Mouse (Mus musculus) liver, postnatal 0 days (tissue): ENCODE measurements around the gene Rufy1. TPM values are rescaled to one million over a fixed set of nuclear protein-coding genes. Genes with fewer than 3 reads are reported as not detected.

Source experiments
- ATAC-seq: fragments of 200-750 bp; cut with Nextera tagmentation; 2 replicates; pipeline ENCODE4 v1.8.0; 2017; ENCODE audit warnings: mild to moderate bottlenecking, moderate library complexity
- DNase-seq: peaks from one replicate; pipeline ENCODE4 v3.0.0-alpha.2; 2016
- H3K27ac ChIP-seq: fragments of 300-500 bp; sonication (generic); 2 replicates; pipeline ENCODE4 v1.5.1; 2014; ENCODE audit warnings: antibody characterized with exemption, moderate library complexity, mild to moderate bottlenecking, low read depth
- H3K27me3 ChIP-seq: fragments of 300-500 bp; sonication (generic); 2 replicates; pipeline ENCODE4 v1.6.1; 2014; ENCODE audit warnings: low read length, control low read depth, mixed read lengths; ENCODE audit not compliant: insufficient read depth
- H3K36me3 ChIP-seq: fragments of 300-500 bp; sonication (generic); replicated peaks from 2 replicates; pipeline ENCODE4 v1.6.1; 2014; ENCODE audit warnings: mild to moderate bottlenecking, control low read depth, low read length, moderate library complexity, mixed read lengths; ENCODE audit not compliant: insufficient read depth
- H3K4me1 ChIP-seq: fragments of 300-500 bp; sonication (generic); 2 replicates; pipeline ENCODE4 v1.6.1; 2014; ENCODE audit warnings: antibody characterized with exemption, mild to moderate bottlenecking, control low read depth; ENCODE audit not compliant: insufficient read depth
- H3K4me2 ChIP-seq: fragments of 300-500 bp; sonication (generic); 2 replicates; pipeline ENCODE4 v1.6.1; 2014; ENCODE audit warnings: low read depth, mild to moderate bottlenecking, low read length, moderate library complexity, mixed read lengths
- H3K4me3 ChIP-seq: fragments of 300-500 bp; sonication (generic); 2 replicates; pipeline ENCODE4 v1.5.1; 2014; ENCODE audit warnings: low read depth, low read length
- H3K9ac ChIP-seq: fragments of 300-500 bp; sonication (generic); replicated peaks from 2 replicates; pipeline ENCODE4 v1.6.1; 2014; ENCODE audit warnings: mild to moderate bottlenecking, moderate library complexity
- H3K9me3 ChIP-seq: fragments of 300-500 bp; sonication (generic); 2 replicates; pipeline ENCODE4 v1.6.1; 2016; ENCODE audit warnings: mild to moderate bottlenecking, control low read depth, low read length, mixed read lengths
- CTCF ChIP-seq: sonication (generic); IDR thresholded peaks from 2 replicates; pipeline ENCODE4 v1.5.1; 2016; ENCODE audit warnings: antibody characterized with exemption, low read depth
- EP300 ChIP-seq: IDR thresholded peaks from 2 replicates; pipeline ENCODE4 v1.6.1; 2016; ENCODE audit warnings: antibody characterized with exemption, low read depth, mild to moderate bottlenecking
- WGBS: fragments of 180-500 bp; shearing (Covaris S2); extraction: QIAGEN DNeasy Blood & Tissue Kit; methylation state at CpG from one replicate; pipeline ENCODE4 v1.1.7; 2014; ENCODE audit not compliant: insufficient replicate concordance; 5-methylcytosine and 5-hydroxymethylcytosine counted together
- polyA plus RNA-seq: library from polyadenylated mRNA; unstranded; fragments of >200 nt; fragmentation: Nextera tagmentation; extraction: Ambion mirVana; gene quantifications from 2 replicates; pipeline ENCODE4 v1.2.1, GENCODE M21; 2015

The Rufy1 gene
- polyA plus RNA-seq, 1 experiment from 2014 or later = 7.9 TPM

GRCm38 (mm10) chr11:50432069-50432440 is 1.1 kb upstream of the Rufy1 start:
- H3K36me3 ChIP-seq = no peaks in the 10 kb centered on the region
- peak overlapping the region; percentile 95; the same call in 1 of the 2 replicates for H3K9ac ChIP-seq
- TF ChIP-seq CTCF = no peak
- no peak for TF ChIP-seq EP300
- H3K4me1 ChIP-seq = peaks cover 8% of the 10 kb centered on the region
- no peaks in the 10 kb centered on the region for H3K27me3 ChIP-seq
- ATAC-seq (no peak), DNase-seq (no peak)
- H3K4me2 ChIP-seq = 0 out of 2 replicates have a peak overlapping the region, but pooled peaks have one; percentile 87
- no peak overlapping the region for H3K27ac ChIP-seq
- H3K4me3 ChIP-seq = no peak overlapping the region
- no peaks in the 10 kb centered on the region for H3K9me3 ChIP-seq
- 77% methylated on average over 3 of the region's 3 CpGs for WGBS

GRCm38 (mm10) chr11:50431134-50432068 is 476 bp upstream of the Rufy1 start:
- peak overlapping the region; percentile 87 for H3K4me2 ChIP-seq
- H3K4me1 ChIP-seq = peaks cover 8% of the 10 kb centered on the region
- DNase-seq = peak; percentile 44
- peak overlapping the region; percentile 95 for H3K9ac ChIP-seq
- 24% methylated on average over 32 of the region's 32 CpGs for WGBS
- no peaks in the 10 kb centered on the region for H3K36me3 ChIP-seq
- H3K9me3 ChIP-seq = no peaks in the 10 kb centered on the region
- no peak for TF ChIP-seq EP300
- no peak for TF ChIP-seq CTCF
- H3K27me3 ChIP-seq = no peaks in the 10 kb centered on the region
- ATAC-seq = peak; percentile 35
- peak overlapping the region; percentile 96 for H3K27ac ChIP-seq
- H3K4me3 ChIP-seq = peak overlapping the region; percentile 87

- Histone ChIP-seq H3K36me3 (no peaks in the 10 kb centered on the region), H3K9ac (no peak overlapping the region), H3K27me3 (no peaks in the 10 kb centered on the region), H3K4me1 (peaks cover 12% of the 10 kb centered on the region), H3K9me3 (no peaks in the 10 kb centered on the region), H3K27ac (no peak overlapping the region), H3K4me3 (no peak overlapping the region), H3K4me2 (no peak overlapping the region)
- 87% methylated on average over 4 of the region's 4 CpGs for WGBS
- ATAC-seq (no peak), DNase-seq (no peak)
- TF ChIP-seq CTCF (no peak), EP300 (no peak)
These were observed 4.9 kb downstream of the Rufy1 start for GRCm38 (mm10) chr11:50426056-50426455.

GRCm38 (mm10) chr11:50421934-50422780 is 8.8 kb downstream of the Rufy1 start:
- DNase-seq = peak; percentile 88
- no peak for TF ChIP-seq EP300
- TF ChIP-seq CTCF = no peak
- H3K36me3 ChIP-seq = peaks cover 17% of the 10 kb centered on the region
- peaks cover 8% of the 10 kb centered on the region for H3K4me1 ChIP-seq
- peak overlapping the region; percentile 33 for H3K4me3 ChIP-seq
- peak overlapping the region; percentile 44; the same call in 1 of the 2 replicates for H3K27ac ChIP-seq
- H3K9ac ChIP-seq = no peak overlapping the region
- H3K4me2 ChIP-seq = peak overlapping the region; percentile 67
- H3K27me3 ChIP-seq = no peaks in the 10 kb centered on the region
- WGBS = 26% methylated on average over 22 of the region's 22 CpGs
- no peaks in the 10 kb centered on the region for H3K9me3 ChIP-seq
- ATAC-seq = peak; percentile 97

- Histone ChIP-seq H3K4me3 (peak overlapping the region; percentile 15; the same call in 1 of the 2 replicates), H3K27ac (no peak overlapping the region), H3K9ac (no peak overlapping the region), H3K9me3 (no peaks in the 10 kb centered on the region), H3K4me2 (peak overlapping the region; percentile 67), H3K36me3 (peaks cover 17% of the 10 kb centered on the region), H3K27me3 (no peaks in the 10 kb centered on the region), H3K4me1 (peaks cover 8% of the 10 kb centered on the region)
- WGBS = 61% methylated on average over 5 of the region's 5 CpGs
- TF ChIP-seq EP300 (no peak), CTCF (no peak)
- DNase-seq = no peak
- ATAC-seq = no peak; the same call in 1 of the 2 replicates
These were observed 9.5 kb downstream of the Rufy1 start for GRCm38 (mm10) chr11:50421461-50421860.

GRCm38 (mm10) chr11:50417856-50418255 is 13.1 kb downstream of the Rufy1 start:
- no peaks in the 10 kb centered on the region for H3K27me3 ChIP-seq
- H3K27ac ChIP-seq = no peak overlapping the region
- WGBS = 52% methylated on average over 2 of the region's 2 CpGs
- no peak overlapping the region for H3K4me2 ChIP-seq
- H3K4me1 ChIP-seq = peaks cover 10% of the 10 kb centered on the region
- no peaks in the 10 kb centered on the region for H3K9me3 ChIP-seq
- ATAC-seq (no peak), DNase-seq (no peak)
- TF ChIP-seq CTCF (no peak), EP300 (no peak)
- H3K9ac ChIP-seq = no peak overlapping the region
- peaks cover 26% of the 10 kb centered on the region for H3K36me3 ChIP-seq
- no peak overlapping the region for H3K4me3 ChIP-seq
